Mouse (Mus musculus) neutrophil, adult 5-6 weeks (primary cell): ENCODE data around the gene Rgl2. TPM values are rescaled to one million over a fixed set of nuclear protein-coding genes. Genes with fewer than 3 reads are reported as not detected.

Experiments used
- ATAC-seq: fragments of 151-379, 151-347 bp; 2 replicates; pipeline ENCODE4 v1.8.0; 2017; ENCODE audit warnings: mild to moderate bottlenecking, moderate TSS enrichment; ENCODE audit not compliant: insufficient number of reproducible peaks, poor library complexity, low FRiP score, severe bottlenecking; ENCODE audit errors: extremely low read depth
- total RNA-seq: library from RNA; stranded (forward); fragments of 200-1000 nt; gene quantifications from 2 replicates; pipeline ENCODE4 v1.2.3, GENCODE M21; 2017

The Rgl2 gene
- total RNA-seq, 1 experiment from 2014 or later = 146 TPM

DNA sequence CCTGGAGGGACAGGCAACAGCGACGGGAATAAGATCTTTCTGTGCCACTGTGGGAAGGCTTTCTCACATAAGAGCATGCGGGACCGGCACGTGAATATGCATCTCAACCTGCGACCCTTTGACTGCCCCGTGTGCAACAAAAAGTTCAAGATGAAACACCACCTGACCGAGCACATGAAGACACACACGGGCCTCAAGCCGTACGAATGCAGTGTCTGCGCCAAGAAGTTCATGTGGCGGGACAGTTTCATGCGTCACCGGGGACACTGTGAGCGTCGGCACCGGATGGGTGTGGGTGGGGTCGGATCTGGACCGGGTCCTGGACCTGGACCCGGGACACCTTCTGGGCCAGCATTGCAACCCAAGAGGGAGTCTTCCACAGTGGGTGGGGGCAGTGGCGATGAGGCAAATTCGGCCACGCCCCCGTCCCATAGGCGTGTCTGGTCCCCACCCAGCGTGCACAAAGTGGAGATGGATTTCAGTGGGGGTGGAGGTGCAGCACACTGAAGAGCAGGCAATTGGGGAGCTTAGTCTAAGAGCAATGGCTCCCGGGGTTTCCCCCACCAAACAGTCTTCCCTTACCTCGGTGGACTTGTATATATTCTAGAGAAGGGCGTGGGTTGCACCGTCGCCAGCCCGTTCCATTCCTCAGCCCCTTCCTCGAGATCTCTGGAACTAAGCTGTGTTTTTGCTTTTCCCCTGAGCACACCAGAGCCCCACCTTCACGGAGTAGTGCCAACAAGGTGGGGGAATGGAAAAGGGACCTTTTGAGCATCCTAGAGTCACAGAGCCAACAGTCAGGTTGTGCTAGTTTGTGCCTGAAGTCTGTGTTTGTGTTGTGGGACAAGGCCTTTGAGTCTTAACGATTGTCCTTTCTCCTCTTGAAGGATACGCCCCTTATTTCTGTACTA is 10.8 kb upstream of the Rgl2 start:
- no peak for ATAC-seq

GRCm38 (mm10) chr17:33919351-33920281 is 9.7 kb upstream of the Rgl2 start:
- ATAC-seq = peak; percentile 74

GRCm38 (mm10) chr17:33920282-33921097 is 8.9 kb upstream of the Rgl2 start:
- peak; percentile 50 for ATAC-seq

GRCm38 (mm10) chr17:33921361-33921760 is 8.0 kb upstream of the Rgl2 start:
- no peak for ATAC-seq

DNA sequence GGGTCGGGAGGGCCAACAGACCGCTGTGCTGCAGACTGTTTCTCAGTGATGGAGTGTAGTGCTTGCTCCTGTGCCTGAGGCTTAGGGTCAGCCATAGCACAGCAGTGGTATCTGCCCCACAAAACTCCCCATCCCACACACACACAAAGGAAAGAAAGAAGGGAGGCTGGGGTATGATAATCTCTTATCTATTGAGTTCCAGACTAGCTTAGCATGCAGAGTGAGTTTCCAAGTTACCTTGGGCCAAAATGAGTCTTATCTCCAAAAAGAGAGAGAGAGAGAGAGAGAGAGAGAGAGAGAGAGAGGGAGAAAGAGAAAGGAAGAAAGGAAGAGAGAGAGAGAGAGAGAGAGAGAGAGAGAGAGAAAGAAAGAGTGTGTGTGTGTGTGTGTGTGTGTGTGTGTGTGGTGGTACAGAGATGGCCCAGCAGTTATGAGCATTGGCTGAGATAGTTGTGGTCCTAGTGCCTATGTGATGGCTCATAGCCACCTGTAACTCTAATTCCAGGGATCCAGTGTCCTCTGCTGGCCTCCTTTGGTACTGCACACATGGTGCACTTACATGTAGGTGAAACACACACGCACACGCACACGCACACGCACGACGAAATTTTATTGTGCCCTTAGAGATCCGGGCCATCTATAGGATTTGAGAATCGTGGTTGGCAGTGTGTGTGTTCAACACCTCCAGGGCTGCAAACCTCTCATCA is 4.6 kb upstream of the Rgl2 start:
- ATAC-seq = no peak

GRCm38 (mm10) chr17:33925406-33926116 is 3.8 kb upstream of the Rgl2 start:
- ATAC-seq = no peak

- ATAC-seq = no peak
Measured at GRCm38 (mm10) chr17:33926207-33926932, 3.0 kb upstream of the Rgl2 start.

DNA sequence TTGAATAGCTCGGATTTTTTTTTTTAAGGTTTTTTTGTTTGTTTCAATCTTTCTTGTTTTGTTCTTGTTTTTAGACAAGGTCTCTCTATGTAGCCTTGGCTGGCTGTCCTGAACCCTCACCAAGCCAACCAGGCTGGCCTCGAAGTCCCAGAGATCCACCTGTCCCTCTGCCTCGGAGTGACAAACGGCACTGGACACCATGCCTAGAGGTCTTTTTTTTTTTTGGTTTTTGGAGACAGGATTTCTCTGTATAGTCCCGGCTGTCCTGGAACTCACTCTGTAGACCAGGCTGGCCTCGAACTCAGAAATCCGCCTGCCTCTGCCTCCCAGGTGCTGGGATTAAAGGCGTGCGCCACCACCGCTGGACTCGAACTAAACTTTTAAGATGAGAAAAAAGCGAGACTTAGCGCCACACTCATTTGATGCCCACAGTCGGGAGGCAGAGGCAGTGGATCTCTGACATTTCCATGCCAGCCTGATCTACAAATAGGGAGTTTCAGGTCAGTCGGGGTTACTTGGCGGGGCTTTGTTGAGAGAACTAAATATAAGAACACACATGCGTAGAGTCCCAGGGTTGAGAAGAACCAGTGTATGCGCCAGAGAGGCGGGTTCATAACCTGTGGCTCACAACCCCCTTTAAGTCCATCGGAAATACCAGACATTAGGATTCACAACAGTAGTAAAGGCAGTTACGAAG is 944 bp upstream of the Rgl2 start:
- ATAC-seq = no peak

DNA sequence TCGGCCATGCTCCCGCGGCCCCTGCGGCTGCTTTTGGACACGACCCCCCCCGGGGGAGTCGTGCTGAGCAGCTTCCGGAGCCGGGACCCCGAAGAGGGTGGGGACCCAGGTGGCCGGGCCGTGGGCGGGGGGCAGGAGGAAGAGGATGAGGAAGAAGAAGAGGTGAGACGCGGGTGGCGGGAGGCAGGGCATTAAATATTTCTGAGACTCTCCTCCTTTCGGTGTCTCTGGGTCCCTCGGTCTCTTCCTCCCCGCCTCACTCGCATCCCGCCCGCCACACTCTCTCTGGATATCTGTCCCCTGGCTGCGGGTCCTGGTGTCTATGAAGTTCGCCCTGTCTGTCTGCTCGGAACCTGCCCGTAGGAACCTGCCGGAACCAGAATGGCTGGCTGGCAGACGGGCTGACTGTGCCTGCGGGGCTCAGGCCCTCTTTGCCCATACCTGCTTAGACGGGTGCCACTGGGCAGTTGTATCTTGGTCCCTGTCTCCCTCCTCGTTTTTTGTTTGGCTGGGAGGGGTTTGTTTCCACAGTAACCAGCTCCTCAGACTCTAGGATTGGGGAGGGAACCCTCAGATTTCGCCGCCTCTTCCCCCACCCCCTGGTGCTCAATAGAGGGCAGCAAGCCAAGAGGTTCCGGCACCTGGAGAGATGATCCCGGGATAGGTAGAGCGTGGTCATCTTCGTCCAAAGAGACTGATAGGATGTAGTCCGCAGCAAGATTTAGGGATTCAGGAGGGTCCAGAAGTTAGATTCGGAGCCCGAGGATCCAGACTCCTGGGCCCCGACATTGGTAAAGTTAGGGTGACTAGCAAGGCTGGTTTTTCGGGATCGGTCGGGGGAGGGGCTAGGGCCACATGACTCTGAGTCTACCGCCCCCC is 1.2 kb downstream of the Rgl2 start:
- peak; percentile 13; the same call in 1 of the 2 replicates for ATAC-seq

DNA sequence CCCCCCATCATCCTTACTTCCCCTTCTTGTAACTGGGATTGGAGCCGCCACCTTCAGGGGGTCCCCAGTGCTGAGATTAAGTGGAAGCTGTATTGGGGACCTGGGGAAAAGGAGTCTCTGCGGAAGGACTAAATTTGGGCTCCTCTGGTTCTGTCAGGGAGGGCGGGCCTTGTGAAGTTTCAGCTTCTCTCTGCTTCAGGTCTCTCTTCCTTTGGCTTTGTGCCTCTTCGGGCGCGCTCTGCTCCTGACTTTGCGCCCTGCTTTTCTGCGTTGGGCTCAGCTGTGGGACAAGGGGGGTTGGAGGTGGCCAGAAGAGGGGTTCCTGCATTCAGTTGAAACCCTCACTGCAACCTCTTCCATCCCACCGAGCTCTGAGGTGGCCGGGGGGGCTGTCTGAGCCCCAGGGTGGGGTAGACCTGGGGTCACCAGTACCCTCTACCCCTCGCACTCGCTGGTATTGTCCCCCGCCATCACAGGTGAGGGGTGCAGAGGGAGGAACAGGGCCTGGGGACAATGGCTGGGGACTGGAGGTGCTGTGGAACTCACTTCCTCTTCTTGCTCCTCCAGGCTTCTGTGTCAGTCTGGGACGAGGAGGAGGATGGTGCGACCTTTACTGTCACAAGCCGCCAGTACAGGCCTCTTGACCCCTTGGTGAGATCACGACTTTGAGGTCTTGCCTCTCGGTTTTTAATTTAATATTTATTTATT is 2.0 kb downstream of the Rgl2 start:
- no peak for ATAC-seq

DNA sequence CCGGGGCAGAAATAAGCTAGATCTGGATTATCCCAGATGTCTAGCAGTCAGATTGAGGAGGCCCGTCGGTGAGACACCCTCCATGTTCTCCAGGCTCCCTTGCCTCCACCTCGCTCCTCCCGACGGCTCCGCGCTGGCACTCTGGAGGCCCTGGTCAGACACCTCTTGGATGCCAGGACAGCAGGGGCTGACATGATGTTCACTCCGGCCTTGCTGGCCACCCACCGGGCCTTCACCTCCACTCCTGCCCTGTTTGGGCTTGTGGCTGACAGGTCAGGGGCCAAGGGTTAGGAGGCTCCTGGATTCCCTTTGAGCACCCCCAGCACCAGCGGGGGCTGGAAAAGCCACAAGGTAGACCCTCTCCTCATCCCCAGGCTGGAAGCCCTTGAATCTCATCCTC is 2.6 kb downstream of the Rgl2 start:
- ATAC-seq = no peak

DNA sequence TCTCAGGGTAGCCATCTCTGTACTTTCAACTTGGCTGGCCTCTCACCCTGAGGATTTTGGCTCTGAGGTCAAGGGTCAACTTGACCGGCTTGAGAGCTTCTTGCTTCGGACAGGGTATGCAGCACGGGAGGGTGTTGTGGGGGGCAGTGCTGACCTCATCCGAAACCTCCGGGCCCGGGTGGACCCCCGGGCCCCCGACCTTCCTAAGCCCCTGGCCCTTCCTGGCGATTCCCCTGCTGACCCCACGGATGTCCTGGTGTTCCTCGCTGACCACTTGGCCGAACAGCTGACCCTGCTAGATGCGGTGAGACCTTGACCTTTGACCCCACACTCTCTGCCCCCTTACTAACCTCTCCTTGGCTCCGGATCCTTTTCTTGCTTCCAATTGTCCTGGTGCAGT is 3.1 kb downstream of the Rgl2 start:
- no peak for ATAC-seq

DNA sequence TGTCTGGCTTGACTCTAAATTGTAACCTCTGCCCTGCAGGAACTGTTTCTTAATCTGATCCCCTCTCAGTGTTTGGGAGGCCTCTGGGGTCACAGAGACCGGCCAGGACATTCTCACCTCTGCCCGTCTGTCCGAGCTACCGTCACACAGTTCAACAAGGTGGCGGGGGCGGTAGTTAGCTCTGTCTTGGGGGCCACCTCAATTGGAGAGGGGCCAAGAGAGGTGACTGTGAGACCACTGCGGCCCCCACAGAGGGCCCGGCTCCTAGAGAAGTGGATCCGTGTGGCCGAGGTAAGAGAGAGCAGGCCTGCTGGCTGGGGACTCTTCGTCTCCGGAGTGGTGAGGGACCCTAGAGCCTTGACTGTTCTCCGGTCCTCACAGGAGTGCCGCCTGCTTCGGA is 3.6 kb downstream of the Rgl2 start:
- ATAC-seq = no peak

- no peak for ATAC-seq
Measured at GRCm38 (mm10) chr17:33935422-33936055, 6.2 kb downstream of the Rgl2 start.

DNA sequence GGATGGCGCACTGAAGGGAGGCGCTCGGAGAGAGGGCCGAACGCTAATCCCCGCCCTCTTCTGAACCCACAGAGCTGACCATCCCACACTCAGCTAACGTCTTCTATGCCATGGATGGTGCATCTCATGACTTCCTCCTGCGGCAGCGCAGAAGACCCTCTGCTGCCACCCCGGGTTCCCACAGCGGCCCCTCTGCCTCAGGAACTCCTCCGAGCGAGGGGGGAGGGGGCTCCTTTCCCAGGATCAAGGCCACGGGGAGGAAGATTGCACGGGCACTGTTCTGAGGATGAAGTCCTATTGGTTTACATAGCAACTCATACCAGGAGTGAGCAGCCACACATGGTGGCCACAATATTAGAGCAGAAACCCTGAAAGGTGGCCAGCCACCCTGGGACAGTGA is 7.7 kb downstream of the Rgl2 start:
- ATAC-seq = no peak
